Mouse (Mus musculus) MEL (cell line): ENCODE measurements around the gene Gm45234. TPM values are rescaled to one million over a fixed set of nuclear protein-coding genes. Genes with fewer than 3 reads are reported as not detected.

Experiments
- DNase-seq: peaks from one replicate; pipeline ENCODE4 v3.0.0; 2011; ENCODE audit warnings: low read depth, low spot score
- H3K27ac ChIP-seq: 2 replicates; pipeline ENCODE4 v1.5.1; 2012; ENCODE audit warnings: low read depth, mild to moderate bottlenecking, control low read depth, low read length, moderate library complexity; ENCODE audit not compliant: control insufficient read depth
- H3K27me3 ChIP-seq, 2 experiments: fragments of 150-350 bp in 1 of 2; sonication (generic) in 1 of 2; 2 replicates each; pipeline ENCODE4 v1.6.1; 2012; ENCODE audit warnings: low read length in 2 of 2, mild to moderate bottlenecking in 2 of 2, improper control_type of control experiment in 1 of 2, moderate library complexity in 1 of 2; ENCODE audit not compliant: insufficient read depth in 2 of 2, control insufficient read depth in 1 of 2
- H3K36me3 ChIP-seq, 2 experiments: 2 replicates each; pipeline ENCODE4 v1.6.1; 2012 to 2014; ENCODE audit warnings: low read length in 2 of 2, improper control_type of control experiment in 1 of 2, inconsistent platforms in 1 of 2, mild to moderate bottlenecking in 1 of 2; ENCODE audit not compliant: insufficient read depth in 2 of 2, control insufficient read depth in 1 of 2
- H3K4me1 ChIP-seq, 2 experiments: fragments of 150-350 bp in 1 of 2; sonication (generic) in 1 of 2; 2 replicates each; pipeline ENCODE4 v1.6.1; 2012; ENCODE audit warnings: low read length in 2 of 2, improper control_type of control experiment in 1 of 2, mild to moderate bottlenecking in 1 of 2; ENCODE audit not compliant: insufficient read depth in 2 of 2, control insufficient read depth in 1 of 2
- H3K4me3 ChIP-seq, 2 experiments: fragments of 150-350 bp in 1 of 2; sonication (generic) in 1 of 2; 2 replicates each; pipeline ENCODE4 v1.5.1; 2012; ENCODE audit warnings: low read depth in 2 of 2, low read length in 2 of 2, mild to moderate bottlenecking in 2 of 2, moderate library complexity in 2 of 2, control low read depth in 1 of 2, improper control_type of control experiment in 1 of 2; ENCODE audit not compliant: control insufficient read depth in 1 of 2, insufficient read depth in 1 of 2
- H3K79me2 ChIP-seq: 2 replicates; pipeline ENCODE4 v1.6.1; 2012; ENCODE audit warnings: mild to moderate bottlenecking, low read length, moderate library complexity; ENCODE audit not compliant: control insufficient read depth, poor library complexity, insufficient read depth
- H3K9ac ChIP-seq: 2 replicates; pipeline ENCODE4 v1.6.1; 2012; ENCODE audit warnings: low read depth, mild to moderate bottlenecking, control low read depth, low read length, moderate library complexity; ENCODE audit not compliant: control insufficient read depth, poor library complexity, severe bottlenecking
- H3K9me3 ChIP-seq: fragments of 150-350 bp; sonication (generic); replicated peaks from 2 replicates; pipeline ENCODE4 v1.6.1; 2012; ENCODE audit warnings: mild to moderate bottlenecking, low read length, improper control_type of control experiment, moderate library complexity; ENCODE audit not compliant: insufficient read depth
- BHLHE40 ChIP-seq: IDR thresholded peaks from 2 replicates; pipeline ENCODE4 v1.6.1; 2012; ENCODE audit warnings: low read depth, mild to moderate bottlenecking, inconsistent platforms, low read length, improper control_type of control experiment, borderline replicate concordance
- CTCF ChIP-seq, 3 experiments: IDR thresholded peaks in 2 of 3; conservative IDR thresholded peaks in 1 of 3; 2 replicates each; pipeline ENCODE4 v1.5.1; 2011 to 2012; ENCODE audit warnings: low read length in 3 of 3, low read depth in 2 of 3, mild to moderate bottlenecking in 2 of 3, improper control_type of control experiment in 1 of 3, inconsistent platforms in 1 of 3, mixed read lengths in 1 of 3, moderate library complexity in 1 of 3; ENCODE audit not compliant: control insufficient read depth in 1 of 3, insufficient read depth in 1 of 3, poor library complexity in 1 of 3, severe bottlenecking in 1 of 3
- ELF1 ChIP-seq: IDR thresholded peaks from 2 replicates; pipeline ENCODE4 v1.6.1; 2014; ENCODE audit warnings: low read depth, mild to moderate bottlenecking, inconsistent platforms, low read length, improper control_type of control experiment, moderate library complexity
- GABPA ChIP-seq: IDR thresholded peaks from 2 replicates; pipeline ENCODE4 v1.6.1; 2012; ENCODE audit warnings: low read depth, mild to moderate bottlenecking, inconsistent platforms, low read length, improper control_type of control experiment, moderate library complexity
- HCFC1 ChIP-seq: IDR thresholded peaks from 2 replicates; pipeline ENCODE4 v1.6.1; 2012; ENCODE audit warnings: low read depth, mild to moderate bottlenecking, inconsistent platforms, low read length, improper control_type of control experiment, moderate library complexity
- MAX ChIP-seq: IDR thresholded peaks from 2 replicates; pipeline ENCODE4 v1.6.1; 2011; ENCODE audit warnings: low read length, improper control_type of control experiment
- MXI1 ChIP-seq: IDR thresholded peaks from 2 replicates; pipeline ENCODE4 v1.6.1; 2011; ENCODE audit warnings: mild to moderate bottlenecking, low read depth, low read length, improper control_type of control experiment
- MYC ChIP-seq: IDR thresholded peaks from 2 replicates; pipeline ENCODE4 v1.6.1; 2011; ENCODE audit warnings: low read depth, mild to moderate bottlenecking, low read length, improper control_type of control experiment, moderate library complexity
- TBP ChIP-seq: IDR thresholded peaks from 2 replicates; pipeline ENCODE4 v1.8.0; 2011; ENCODE audit warnings: low read depth, low read length, improper control_type of control experiment
- TCF12 ChIP-seq: IDR thresholded peaks from 2 replicates; pipeline ENCODE4 v1.6.1; 2014; ENCODE audit warnings: low read depth, mild to moderate bottlenecking, inconsistent platforms, low read length, improper control_type of control experiment, moderate library complexity
- ZNF384 ChIP-seq: IDR thresholded peaks from 2 replicates; pipeline ENCODE4 v1.6.1; 2012; ENCODE audit warnings: low read depth, mild to moderate bottlenecking, inconsistent platforms, low read length, improper control_type of control experiment
- polyA plus RNA-seq, 2 experiments: library from polyadenylated mRNA; stranded (reverse) in 1 of 2; unstranded in 1 of 2; fragments of >175 nt in 1 of 2; fragments of >200 nt in 1 of 2; gene quantifications; 2 replicates each; pipeline versions ENCODE4 v1.2.1 to v1.2.4; 2012; ENCODE audit warnings: low replicate concordance in 2 of 2, low read depth in 1 of 2; ENCODE audit not compliant: insufficient read length in 2 of 2, insufficient read depth in 1 of 2, missing spikeins in 1 of 2
- total RNA-seq: library from RNA; depleted of rRNA; stranded (reverse); fragments of 300-350 nt; gene quantifications from 2 replicates; pipeline ENCODE4 v1.2.3, GENCODE M21; 2012

Gm45234 gene
- total and polyA plus RNA-seq, 3 experiments, result 0.15 TPM; not detected in 2

GRCm38 (mm10) chr6:124795781-124796180, 40.0 kb upstream of the Gm45234 start:
- Histone ChIP-seq H3K9me3 (no peaks in the 10 kb centered on the region), H3K4me1 (no peaks in the 10 kb centered on the region), H3K4me3 (no peak overlapping the region), H3K36me3 (no peaks in the 10 kb centered on the region), H3K79me2 (no peaks in the 10 kb centered on the region), H3K9ac (no peak overlapping the region), H3K27ac (no peak overlapping the region), H3K27me3 (peaks cover 1 to 2% of the 10 kb centered on the region in 2 experiments; a peak in 3 of 4 replicates)
- no peak for DNase-seq
- TF ChIP-seq TCF12, result no peak
- no peak for TF ChIP-seq MYC
- TF ChIP-seq BHLHE40, result no peak
- TF ChIP-seq ZNF384, result no peak

GRCm38 (mm10) chr6:124791911-124792310, 36.1 kb upstream of the Gm45234 start:
- TF ChIP-seq TBP (no peak), CTCF (IDR thresholded peaks at IDR 0.05 in 2 of 3, conservative IDR thresholded peaks at IDR 0.05 in 1 of 3; ENCODE audit: control insufficient read depth in 1 of 3, insufficient read depth in 1 of 3, low read depth in 2 of 3, low read length in 3 of 3, poor library complexity in 1 of 3, severe bottlenecking in 1 of 3) (no peak), MXI1 (no peak)
- Histone ChIP-seq H3K9ac (no peak overlapping the region), H3K4me1 (peaks cover 5 to 9% of the 10 kb centered on the region in 2 experiments), H3K27ac (no peak overlapping the region), H3K36me3 (peaks cover 0 to 9% of the 10 kb centered on the region in 2 experiments; a peak in 2 of 4 replicates), H3K27me3 (peaks cover 1 to 2% of the 10 kb centered on the region in 2 experiments; a peak in 3 of 4 replicates), H3K9me3 (no peaks in the 10 kb centered on the region), H3K4me3 (no peak overlapping the region), H3K79me2 (no peaks in the 10 kb centered on the region; the same call in 1 of the 2 replicates)
- DNase-seq, result no peak

- Histone ChIP-seq H3K27me3 (peaks cover 1 to 2% of the 10 kb centered on the region in 2 experiments; a peak in 3 of 4 replicates), H3K4me1 (peaks cover 5 to 9% of the 10 kb centered on the region in 2 experiments), H3K4me3 (peak overlapping the region; percentile 40 to 62), H3K27ac (peak overlapping the region; percentile 16; the same call in 1 of the 2 replicates), H3K36me3 (peaks cover 0 to 9% of the 10 kb centered on the region in 2 experiments; a peak in 2 of 4 replicates), H3K79me2 (no peaks in the 10 kb centered on the region; the same call in 1 of the 2 replicates), H3K9me3 (no peaks in the 10 kb centered on the region), H3K9ac (peak overlapping the region; percentile 47)
- no peak for TF ChIP-seq MAX
- peak; percentile 60 for TF ChIP-seq ELF1
- TF ChIP-seq MXI1, result peak; percentile 46; the same call in 1 of the 2 replicates
- peak; percentile 21; the same call in 1 of the 2 replicates for TF ChIP-seq HCFC1
- TF ChIP-seq TBP, result 0 out of 2 replicates have a peak, but pooled peaks have one; percentile 21
- no peak for TF ChIP-seq GABPA
- peak; percentile 83 for DNase-seq
These were observed 34.3 kb upstream of the Gm45234 start for GRCm38 (mm10) chr6:124790121-124790520.
